10 mouse cellular contexts compared by ENCODE assay signal in the genomic region with DNA sequence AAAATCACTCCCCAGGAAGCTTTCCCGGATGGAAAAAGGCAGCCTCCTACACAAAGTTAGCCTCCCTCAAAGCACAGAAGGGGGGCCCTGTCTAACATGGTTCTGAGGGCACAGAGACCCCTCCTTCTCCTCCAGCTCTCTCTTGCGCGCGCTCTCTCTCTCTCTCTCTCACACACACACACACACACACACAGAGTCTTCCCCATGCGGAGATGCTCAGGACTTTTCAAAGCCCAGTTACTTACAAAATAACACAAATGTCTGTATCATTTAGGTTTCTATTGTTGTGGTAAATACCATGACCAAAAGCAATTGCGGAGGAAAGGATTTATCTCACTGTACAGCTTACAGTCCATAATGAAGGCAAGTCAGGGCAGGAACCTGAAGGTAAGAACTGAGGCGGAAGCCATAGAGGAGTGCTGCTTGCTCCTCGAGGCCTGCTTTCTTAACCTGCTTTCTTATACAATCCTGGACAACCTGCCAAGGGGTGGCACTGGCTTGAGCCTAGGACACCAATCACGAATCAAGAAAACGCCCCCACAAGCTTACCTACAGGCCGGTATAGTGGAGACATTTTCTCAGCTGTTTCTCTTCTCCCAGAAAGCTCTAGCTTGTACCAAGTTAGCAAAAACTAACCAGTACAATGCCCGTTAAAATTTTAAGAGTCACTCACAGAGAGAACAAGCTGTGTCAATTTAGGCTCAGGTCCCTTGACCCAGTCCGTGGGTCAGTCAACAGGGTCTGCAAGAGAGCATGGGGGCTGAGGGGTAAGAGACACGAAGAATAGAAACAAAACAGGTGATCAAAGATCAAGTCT. TPM values are rescaled to one million over a fixed set of nuclear protein-coding genes. Genes with fewer than 3 reads are reported as not detected.
DNase-seq lines count a peak whose midpoint lies in the region; ATAC-seq and TF ChIP-seq lines count a peak whose summit lies in the region.
"Had no signal": no experiment of that assay in that cellular context is flagged by ENCODE, and none has a peak within 500 bp of the region (broad histone marks: within the 10 kb centered on the region; RNA-seq: fewer than 3 reads in every experiment).

No protein-coding gene starts in this region.

- no peak overlapping the region for H3K9ac ChIP-seq in intestine, embryonic 14.5 days (ENCODE audit: low read length)
- H3K9ac ChIP-seq in intestine, postnatal 0 days (ENCODE audit: low read depth, low read length), result no peak overlapping the region
- 0 out of 2 replicates have a peak overlapping the region, but pooled peaks have one; percentile 27 for H3K9ac ChIP-seq in embryonic facial prominence, embryonic 13.5 days
- no peak overlapping the region for H3K9ac ChIP-seq in liver, embryonic 14.5 days (replicated peaks)

- no peaks in the 10 kb centered on the region for H3K27me3 ChIP-seq in intestine, embryonic 14.5 days (replicated peaks; ENCODE audit: control insufficient read depth, insufficient read depth, low read length)
- H3K27me3 ChIP-seq in intestine, postnatal 0 days (replicated peaks; ENCODE audit: control insufficient read depth, insufficient read depth, low read length), result no peaks in the 10 kb centered on the region
- no peaks in the 10 kb centered on the region for H3K27me3 ChIP-seq in C2C12 (ENCODE audit: control insufficient read depth, insufficient read depth, insufficient read length)
- H3K27me3 ChIP-seq in embryonic facial prominence, embryonic 13.5 days, result no peaks in the 10 kb centered on the region
- no peaks in the 10 kb centered on the region for H3K27me3 ChIP-seq in liver, embryonic 14.5 days (ENCODE audit: control insufficient read depth, insufficient read depth, low read length)

- peak overlapping the region; percentile 32 for H3K4me2 ChIP-seq in intestine, embryonic 14.5 days (ENCODE audit: low read length)
- no peak overlapping the region for H3K4me2 ChIP-seq in intestine, postnatal 0 days (replicated peaks; ENCODE audit: low read depth)
- H3K4me2 ChIP-seq in embryonic facial prominence, embryonic 13.5 days, result peak overlapping the region; percentile 45
- no peak overlapping the region for H3K4me2 ChIP-seq in liver, embryonic 14.5 days (ENCODE audit: low read depth)

- 81% methylated on average over 14 of the region's 14 CpGs for WGBS in intestine, embryonic 14.5 days
- WGBS in intestine, postnatal 0 days, result 82% methylated on average over 14 of the region's 14 CpGs
- WGBS in embryonic facial prominence, embryonic 13.5 days, result 66% methylated on average over 14 of the region's 14 CpGs
- 66% methylated on average over 14 of the region's 14 CpGs for WGBS in liver, embryonic 14.5 days (ENCODE audit: insufficient replicate concordance)

- no peak for TF ChIP-seq EP300 in liver, embryonic 14.5 days (IDR thresholded peaks at IDR 0.05; ENCODE audit: low read depth)

- no peaks in the 10 kb centered on the region for H3K9me3 ChIP-seq in intestine, embryonic 14.5 days (ENCODE audit: control insufficient read depth, low read length)
- no peaks in the 10 kb centered on the region for H3K9me3 ChIP-seq in intestine, postnatal 0 days (ENCODE audit: control insufficient read depth)
- no peaks in the 10 kb centered on the region for H3K9me3 ChIP-seq in embryonic facial prominence, embryonic 13.5 days
- H3K9me3 ChIP-seq in liver, embryonic 14.5 days (ENCODE audit: control insufficient read depth, low read length), result no peaks in the 10 kb centered on the region

- peaks cover 15% of the 10 kb centered on the region for H3K79me2 ChIP-seq in C2C12 (ENCODE audit: control insufficient read depth, insufficient read depth)

- no peak for DNase-seq in intestine, embryonic 14.5 days (ENCODE audit: low spot score)
- no peak for DNase-seq in liver, embryonic 14.5 days (ENCODE audit: low read depth in 3 of 3, low spot score in 3 of 3)
- DNase-seq in ovary, postnatal 10 days (ENCODE audit: low spot score), result no peak
- DNase-seq in adrenal gland, postnatal 10 days, result no peak
- no peak for DNase-seq in testis, postnatal 10 days (ENCODE audit: low spot score)

- H3K4me3 ChIP-seq in intestine, embryonic 14.5 days (ENCODE audit: low read depth, low read length), result 0 out of 2 replicates have a peak overlapping the region, but pooled peaks have one; percentile 12
- H3K4me3 ChIP-seq in intestine, postnatal 0 days (ENCODE audit: low read depth, low read length), result no peak overlapping the region
- H3K4me3 ChIP-seq in C2C12 (ENCODE audit: insufficient read depth, poor library complexity, severe bottlenecking), result no peak overlapping the region
- H3K4me3 ChIP-seq in embryonic facial prominence, embryonic 13.5 days, result peak overlapping the region; percentile 7; the same call in 1 of the 2 replicates
- no peak overlapping the region for H3K4me3 ChIP-seq in liver, embryonic 14.5 days (ENCODE audit: insufficient read depth in 1 of 2, low read depth in 2 of 2, low read length in 2 of 2)

- ATAC-seq in intestine, embryonic 14.5 days (replicated peaks; ENCODE audit: low FRiP score, low TSS enrichment, low read depth), result no peak
- no peak for ATAC-seq in intestine, postnatal 0 days
- peak; percentile 43; the same call in 1 of the 2 replicates for ATAC-seq in embryonic facial prominence, embryonic 13.5 days (ENCODE audit: insufficient number of reproducible peaks, insufficient read depth, low FRiP score, low TSS enrichment, low read depth)
- ATAC-seq in liver, embryonic 14.5 days (ENCODE audit: insufficient read depth), result peak; percentile 38; the same call in 1 of the 2 replicates

- H3K27ac ChIP-seq in intestine, embryonic 14.5 days (ENCODE audit: low read depth), result no peak overlapping the region
- no peak overlapping the region for H3K27ac ChIP-seq in intestine, postnatal 0 days (ENCODE audit: low read depth, low read length)
- H3K27ac ChIP-seq in embryonic facial prominence, embryonic 13.5 days, result peak overlapping the region; percentile 62
- H3K27ac ChIP-seq in liver, embryonic 14.5 days, result no peak overlapping the region

- no peaks in the 10 kb centered on the region for H3K36me3 ChIP-seq in intestine, embryonic 14.5 days (ENCODE audit: control insufficient read depth, insufficient read depth, low read length)
- no peaks in the 10 kb centered on the region for H3K36me3 ChIP-seq in intestine, postnatal 0 days (ENCODE audit: control insufficient read depth, insufficient read depth)
- peaks cover 8% of the 10 kb centered on the region for H3K36me3 ChIP-seq in C2C12 (ENCODE audit: control insufficient read depth, insufficient read depth)
- H3K36me3 ChIP-seq in embryonic facial prominence, embryonic 13.5 days, result no peaks in the 10 kb centered on the region
- H3K36me3 ChIP-seq in liver, embryonic 14.5 days (replicated peaks; ENCODE audit: control insufficient read depth, insufficient read depth, low read depth), result no peaks in the 10 kb centered on the region

- no peaks in the 10 kb centered on the region for H3K4me1 ChIP-seq in intestine, embryonic 14.5 days (replicated peaks; ENCODE audit: control insufficient read depth, insufficient read depth, low read length)
- no peaks in the 10 kb centered on the region for H3K4me1 ChIP-seq in intestine, postnatal 0 days (replicated peaks; ENCODE audit: control insufficient read depth, insufficient read depth, low read length)
- H3K4me1 ChIP-seq in embryonic facial prominence, embryonic 13.5 days, result peaks cover 14% of the 10 kb centered on the region
- H3K4me1 ChIP-seq in liver, embryonic 14.5 days (replicated peaks; ENCODE audit: control insufficient read depth in 2 of 2, insufficient read depth in 2 of 2, low read length in 1 of 2), result peaks cover 0 to 2% of the 10 kb centered on the region in 2 experiments; a peak in 1 of 4 replicates

- H3K79me3 ChIP-seq in C2C12 (ENCODE audit: low read depth), result no peaks in the 10 kb centered on the region

- peak overlapping the region; percentile 57 for H3ac ChIP-seq in C2C12 (ENCODE audit: control insufficient read depth, insufficient read length, low read depth)

- no peak for TF ChIP-seq CTCF in intestine, postnatal 0 days (IDR thresholded peaks at IDR 0.05; ENCODE audit: low read depth)
- no peak for TF ChIP-seq CTCF in C2C12 (IDR thresholded peaks at IDR 0.05; ENCODE audit: control insufficient read depth, insufficient read depth, insufficient read length)
- no peak for TF ChIP-seq CTCF in liver, embryonic 14.5 days (IDR thresholded peaks at IDR 0.05; ENCODE audit: low read depth)

RNA-seq across cellular contexts. Expression of a gene that starts 41.5 kb away (rescaled TPM):
- polyA plus RNA-seq in intestine, embryonic 14.5 days (2014; fragmentation: Nextera tagmentation; extraction: Ambion mirVana), result not detected in 2 replicates
- not detected in 2 replicates for polyA plus RNA-seq in intestine, postnatal 0 days (2015; fragmentation: Nextera tagmentation; extraction: Ambion mirVana)
- polyA plus RNA-seq in C2C12 (2012; fragmentation: generic; extraction: Trizol), result not detected
- polyA plus RNA-seq in embryonic facial prominence, embryonic 13.5 days (2015; fragmentation: Nextera tagmentation; extraction: Ambion mirVana), result 0.30 TPM in 1 of 2 replicates, not detected in the other
- polyA plus RNA-seq in liver, embryonic 14.5 days (2012; rRNA removed), result 0.42 and 0.52 TPM in 2 replicates
- polyA plus RNA-seq in liver, embryonic 14.5 days (2014; fragmentation: Nextera tagmentation; extraction: Ambion mirVana), result 0.46 TPM in 1 of 2 replicates, not detected in the other
- total RNA-seq in adrenal gland, postnatal 10 days (2021), result not detected
- total RNA-seq: left cerebral cortex, postnatal 25 days had no signal
- polyA plus RNA-seq: cerebellum, adult 2 months had no signal

RNA-seq across cellular contexts. Expression of a gene that starts 47.5 kb away (rescaled TPM):
- polyA plus RNA-seq in intestine, embryonic 14.5 days (2014; fragmentation: Nextera tagmentation; extraction: Ambion mirVana), result 0.30 TPM in 1 of 2 replicates, not detected in the other
- not detected in 2 replicates for polyA plus RNA-seq in intestine, postnatal 0 days (2015; fragmentation: Nextera tagmentation; extraction: Ambion mirVana)
- polyA plus RNA-seq in C2C12 (2012; fragmentation: generic; extraction: Trizol), result not detected
- polyA plus RNA-seq in embryonic facial prominence, embryonic 13.5 days (2015; fragmentation: Nextera tagmentation; extraction: Ambion mirVana), result not detected in 2 replicates
- polyA plus RNA-seq in liver, embryonic 14.5 days (2012; rRNA removed), result 1.2 and 1.5 TPM in 2 replicates
- polyA plus RNA-seq in liver, embryonic 14.5 days (2014; fragmentation: Nextera tagmentation; extraction: Ambion mirVana), result 1.2 and 1.3 TPM in 2 replicates
- total RNA-seq in adrenal gland, postnatal 10 days (2021), result not detected
- total RNA-seq: left cerebral cortex, postnatal 25 days had no signal
- polyA plus RNA-seq: cerebellum, adult 2 months had no signal

RNA-seq across cellular contexts. Expression of a gene that starts 53.2 kb away (rescaled TPM):
- polyA plus RNA-seq in intestine, embryonic 14.5 days (2014; fragmentation: Nextera tagmentation; extraction: Ambion mirVana), result 0.23 TPM in 1 of 2 replicates, not detected in the other
- not detected in 2 replicates for polyA plus RNA-seq in intestine, postnatal 0 days (2015; fragmentation: Nextera tagmentation; extraction: Ambion mirVana)
- polyA plus RNA-seq in C2C12 (2012; fragmentation: generic; extraction: Trizol), result 0.05 TPM
- polyA plus RNA-seq in embryonic facial prominence, embryonic 13.5 days (2015; fragmentation: Nextera tagmentation; extraction: Ambion mirVana), result not detected in 2 replicates
- 0.88 and 1.1 TPM in 2 replicates for polyA plus RNA-seq in liver, embryonic 14.5 days (2012; rRNA removed)
- polyA plus RNA-seq in liver, embryonic 14.5 days (2014; fragmentation: Nextera tagmentation; extraction: Ambion mirVana), result 0.71 and 0.76 TPM in 2 replicates
- total RNA-seq in adrenal gland, postnatal 10 days (2021), result not detected
- total RNA-seq: left cerebral cortex, postnatal 25 days had no signal
- polyA plus RNA-seq: cerebellum, adult 2 months had no signal

RNA-seq across cellular contexts. Expression of a gene that starts 59.2 kb away (rescaled TPM):
- polyA plus RNA-seq in intestine, embryonic 14.5 days (2014; fragmentation: Nextera tagmentation; extraction: Ambion mirVana), result 0.32 TPM in 1 of 2 replicates, not detected in the other
- polyA plus RNA-seq in intestine, postnatal 0 days (2015; fragmentation: Nextera tagmentation; extraction: Ambion mirVana), result not detected in 2 replicates
- 0.05 TPM for polyA plus RNA-seq in C2C12 (2012; fragmentation: generic; extraction: Trizol)
- polyA plus RNA-seq in embryonic facial prominence, embryonic 13.5 days (2015; fragmentation: Nextera tagmentation; extraction: Ambion mirVana), result not detected in 2 replicates
- polyA plus RNA-seq in liver, embryonic 14.5 days (2012; rRNA removed), result 0.92 and 1.4 TPM in 2 replicates
- polyA plus RNA-seq in liver, embryonic 14.5 days (2014; fragmentation: Nextera tagmentation; extraction: Ambion mirVana), result 0.45 and 1.2 TPM in 2 replicates
- not detected for total RNA-seq in adrenal gland, postnatal 10 days (2021)
- total RNA-seq: left cerebral cortex, postnatal 25 days had no signal
- polyA plus RNA-seq: cerebellum, adult 2 months had no signal

Comparison
In these comparisons a context has a peak if more than half of its experiments do, and no peak if none do; other contexts are left out.
1. H3K4me2 ChIP-seq: peak in intestine, embryonic 14.5 days (single experiment) and embryonic facial prominence, embryonic 13.5 days (single experiment); none in intestine, postnatal 0 days (single experiment) and liver, embryonic 14.5 days (single experiment).
2. H3K4me3 ChIP-seq: peak in intestine, embryonic 14.5 days (single experiment) and embryonic facial prominence, embryonic 13.5 days (single experiment); none in intestine, postnatal 0 days (single experiment), C2C12 (single experiment) and liver, embryonic 14.5 days (0 of 2).
3. ATAC-seq: peak in embryonic facial prominence, embryonic 13.5 days (single experiment) and liver, embryonic 14.5 days (single experiment); none in intestine, embryonic 14.5 days (single experiment) and intestine, postnatal 0 days (single experiment).